9 mouse cellular contexts compared by ENCODE assay signal in the genomic region with DNA sequence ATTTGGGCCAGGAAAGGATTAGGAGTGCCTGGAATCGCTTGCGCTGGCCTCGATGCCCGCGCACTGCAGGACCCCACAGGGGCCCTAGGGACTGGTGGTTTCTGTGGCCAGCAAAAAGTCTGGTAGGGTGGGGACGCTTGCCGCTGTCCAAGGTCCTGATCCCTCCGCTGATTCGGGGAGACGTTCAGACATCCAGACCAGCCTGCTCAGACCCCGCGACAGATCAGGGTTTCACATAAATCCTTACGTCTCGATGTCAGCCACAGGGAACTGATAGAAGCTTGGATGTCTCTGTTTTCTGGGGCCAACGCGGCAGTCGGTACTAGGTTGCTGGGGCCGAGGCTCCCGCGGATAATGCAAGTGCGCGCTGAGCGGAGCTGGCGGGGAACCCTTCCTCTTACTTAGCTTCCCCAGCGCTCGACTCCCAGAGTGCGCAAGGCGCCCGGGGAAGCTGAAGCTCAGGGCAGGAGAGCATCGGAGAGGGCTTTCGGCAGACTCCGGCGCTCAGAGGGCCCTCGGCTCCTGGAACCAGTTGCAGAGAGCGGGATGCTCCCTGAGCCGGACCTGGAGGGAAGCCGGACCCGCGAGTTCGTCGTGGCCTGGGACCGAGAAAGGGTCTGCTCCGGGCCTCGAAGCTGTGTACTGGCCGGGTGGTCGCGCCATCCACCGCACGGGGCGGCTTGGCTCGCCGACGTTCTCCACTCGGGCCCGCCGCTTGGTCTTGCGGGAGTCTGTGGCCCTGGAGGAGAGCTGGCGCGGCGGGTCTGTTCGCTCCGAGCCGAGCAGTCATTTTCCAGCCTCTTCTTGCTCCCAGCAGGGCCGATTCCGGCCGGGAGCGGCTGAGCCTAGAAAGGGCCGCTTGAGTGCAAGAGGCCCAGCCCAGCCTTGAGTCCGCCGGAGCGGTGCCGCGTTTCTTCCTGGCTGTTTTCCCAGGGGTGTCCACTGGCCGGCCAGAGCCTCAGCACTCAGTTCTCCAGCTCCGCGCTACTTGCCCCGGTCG. TPM values are rescaled to one million over a fixed set of nuclear protein-coding genes. Genes with fewer than 3 reads are reported as not detected.
DNase-seq lines count a peak whose midpoint lies in the region; ATAC-seq and TF ChIP-seq lines count a peak whose summit lies in the region.
"Had no signal": no experiment of that assay in that cellular context is flagged by ENCODE, and none has a peak within 500 bp of the region (broad histone marks: within the 10 kb centered on the region; RNA-seq: fewer than 3 reads in every experiment).

No protein-coding gene starts in this region.

- no peak overlapping the region for H3K9ac ChIP-seq in intestine, embryonic 16.5 days (ENCODE audit: low read depth, low read length)
- no peak overlapping the region for H3K9ac ChIP-seq in liver, embryonic 15.5 days
- peak overlapping the region; percentile 64 for H3K9ac ChIP-seq in neural tube, embryonic 13.5 days

- peaks cover 3% of the 10 kb centered on the region; the same call in 1 of the 2 replicates for H3K27me3 ChIP-seq in cerebellum, adult 2 months (ENCODE audit: control insufficient read depth, insufficient read depth, low read length)
- H3K27me3 ChIP-seq in intestine, embryonic 16.5 days (replicated peaks; ENCODE audit: control insufficient read depth, insufficient read depth, low read length), result peaks cover 66% of the 10 kb centered on the region
- peaks cover 94% of the 10 kb centered on the region for H3K27me3 ChIP-seq in liver, embryonic 15.5 days
- peaks cover 97% of the 10 kb centered on the region for H3K27me3 ChIP-seq in neural tube, embryonic 13.5 days

- H3K9me3 ChIP-seq in intestine, embryonic 16.5 days (ENCODE audit: control insufficient read depth, low read length), result no peaks in the 10 kb centered on the region
- no peaks in the 10 kb centered on the region for H3K9me3 ChIP-seq in liver, embryonic 15.5 days (replicated peaks)
- H3K9me3 ChIP-seq in neural tube, embryonic 13.5 days, result no peaks in the 10 kb centered on the region

- H3K4me1 ChIP-seq in cerebellum, adult 2 months (ENCODE audit: control insufficient read depth, insufficient read depth, low read length), result 0 out of 2 replicates have a peak, but pooled peaks cover 4% of the 10 kb centered on the region
- H3K4me1 ChIP-seq in intestine, embryonic 16.5 days (ENCODE audit: control insufficient read depth, insufficient read depth, low read length), result peaks cover 12% of the 10 kb centered on the region
- H3K4me1 ChIP-seq in liver, embryonic 15.5 days (replicated peaks), result 0 out of 2 replicates have a peak, but pooled peaks cover 2% of the 10 kb centered on the region
- peaks cover 35% of the 10 kb centered on the region for H3K4me1 ChIP-seq in neural tube, embryonic 13.5 days (replicated peaks)

- no peaks in the 10 kb centered on the region for H3K36me3 ChIP-seq in intestine, embryonic 16.5 days (ENCODE audit: control insufficient read depth, insufficient read depth, low read length)
- no peaks in the 10 kb centered on the region for H3K36me3 ChIP-seq in liver, embryonic 15.5 days (replicated peaks)
- no peaks in the 10 kb centered on the region for H3K36me3 ChIP-seq in neural tube, embryonic 13.5 days

- peak overlapping the region; percentile 18 for H3K4me3 ChIP-seq in cerebellum, adult 2 months (replicated peaks; ENCODE audit: insufficient read depth, low read depth, low read length)
- H3K4me3 ChIP-seq in intestine, embryonic 16.5 days (ENCODE audit: low read length), result peak overlapping the region; percentile 28
- 0 out of 2 replicates have a peak overlapping the region, but pooled peaks have one; percentile 4 for H3K4me3 ChIP-seq in liver, embryonic 15.5 days (replicated peaks)
- peak overlapping the region; percentile 38 for H3K4me3 ChIP-seq in neural tube, embryonic 13.5 days

- no peak overlapping the region for H3K27ac ChIP-seq in cerebellum, adult 2 months (ENCODE audit: insufficient read depth, low read length)
- no peak overlapping the region for H3K27ac ChIP-seq in intestine, embryonic 16.5 days (ENCODE audit: low read length)
- no peak overlapping the region for H3K27ac ChIP-seq in liver, embryonic 15.5 days (replicated peaks)
- peak overlapping the region; percentile 76 for H3K27ac ChIP-seq in neural tube, embryonic 13.5 days (replicated peaks)

- peak; percentile 58 for ATAC-seq in intestine, embryonic 16.5 days
- no peak for ATAC-seq in liver, embryonic 15.5 days (ENCODE audit: insufficient read depth)
- ATAC-seq in neural tube, embryonic 13.5 days (ENCODE audit: low read depth), result 0 out of 2 replicates have a peak, but pooled peaks have one; percentile 10

- TF ChIP-seq CTCF in cerebellum, adult 2 months (IDR thresholded peaks at IDR 0.05; ENCODE audit: borderline replicate concordance, insufficient read depth, low read depth, low read length), result no peak
- no peak for TF ChIP-seq CTCF in brain, embryonic 14.5 days (IDR thresholded peaks at IDR 0.05; ENCODE audit: borderline replicate concordance, extremely low read depth, insufficient read depth, insufficient read length)

- H3K4me2 ChIP-seq in intestine, embryonic 16.5 days (ENCODE audit: low read depth, low read length), result peak overlapping the region; percentile 41
- H3K4me2 ChIP-seq in liver, embryonic 15.5 days, result no peak overlapping the region
- H3K4me2 ChIP-seq in neural tube, embryonic 13.5 days, result peak overlapping the region; percentile 62

- WGBS in cerebellum, adult 2 months, result under 1% methylated on average over 78 of the region's 78 CpGs
- WGBS in intestine, embryonic 16.5 days, result under 1% methylated on average over 78 of the region's 78 CpGs
- 1% methylated on average over 78 of the region's 78 CpGs for WGBS in liver, embryonic 15.5 days (ENCODE audit: insufficient replicate concordance)
- WGBS in neural tube, embryonic 13.5 days, result under 1% methylated on average over 78 of the region's 78 CpGs

- no peak for TF ChIP-seq POLR2A in cerebellum, adult 2 months (IDR thresholded peaks at IDR 0.05; ENCODE audit: borderline replicate concordance, insufficient read depth, low read length)
- TF ChIP-seq POLR2A in brain, embryonic 14.5 days (IDR thresholded peaks at IDR 0.05; ENCODE audit: borderline replicate concordance, extremely low read depth, insufficient read depth, insufficient read length, poor library complexity, severe bottlenecking), result no peak

- DNase-seq in cerebellum, adult 2 months, result peak; percentile 24 to 46
- DNase-seq in cerebellum, adult 9-11 months, result no peak
- peak; percentile 71 for DNase-seq in brain, embryonic 14.5 days (ENCODE audit: low read depth)
- peak; percentile 36 for DNase-seq in gastrocnemius, postnatal 25 days
- DNase-seq in thymus, postnatal 0 days (ENCODE audit: low spot score), result peak; percentile 55

RNA-seq across cellular contexts. Expression of gene Prrxl1, which starts 1.7 kb away (rescaled TPM):
- 1.2 and 1.5 TPM in 2 replicates for polyA plus RNA-seq in cerebellum, adult 2 months (2012; rRNA removed)
- polyA plus RNA-seq in brain, embryonic 14.5 days (2012; rRNA removed), result 1.3 and 7.0 TPM in 2 replicates
- total RNA-seq in gastrocnemius, postnatal 25 days (2021), result not detected
- polyA plus RNA-seq in intestine, embryonic 16.5 days (2015; fragmentation: Nextera tagmentation; extraction: Ambion mirVana), result 0.47 and 0.84 TPM in 2 replicates
- polyA plus RNA-seq in liver, embryonic 15.5 days (2015; fragmentation: Nextera tagmentation; extraction: Ambion mirVana), result 0.02 TPM in 1 of 2 replicates, not detected in the other
- polyA plus RNA-seq in neural tube, embryonic 13.5 days (2015; fragmentation: Nextera tagmentation; extraction: Ambion mirVana), result 83.4 and 87.1 TPM in 2 replicates
- polyA plus RNA-seq in thymus, postnatal 0 days (2015; fragmentation: Nextera tagmentation; extraction: Ambion mirVana), result 0.08 TPM in 1 of 2 replicates, not detected in the other
- total RNA-seq: layer of hippocampus, postnatal 36 days had no signal

Comparison
In these comparisons a context has a peak if more than half of its experiments do, and no peak if none do; other contexts are left out.
1. RNA of gene Prrxl1, which starts 1.7 kb away (polyA plus RNA-seq): 83.4 to 87.1 TPM in neural tube, embryonic 13.5 days; 1.3 to 7.0 TPM in brain, embryonic 14.5 days, 1.2 to 1.5 TPM in cerebellum, adult 2 months, 0.47 to 0.84 TPM in intestine, embryonic 16.5 days, 0.08 TPM in thymus, postnatal 0 days and 0.02 TPM in liver, embryonic 15.5 days; every median in the first group is over 10 times any median in the second.
2. Peak in every context shown above with its lines, with median percentiles within 50 percentile points of each other: H3K4me3 ChIP-seq.